Mouse (Mus musculus) CH12.LX (cell line): ENCODE results near the gene Tsr1. TPM values are rescaled to one million over a fixed set of nuclear protein-coding genes. Genes with fewer than 3 reads are reported as not detected.

Experiments
- DNase-seq: peaks from one replicate; pipeline ENCODE4 v3.0.0-alpha.2; 2013; ENCODE audit errors: extremely low read depth
- H3K27ac ChIP-seq: 2 replicates; pipeline ENCODE4 v1.5.1; 2012; ENCODE audit warnings: low read depth, mild to moderate bottlenecking, control low read depth, moderate library complexity; ENCODE audit not compliant: insufficient read depth
- H3K27me3 ChIP-seq: replicated peaks from 2 replicates; pipeline ENCODE3; 2012; ENCODE audit warnings: inconsistent platforms
- H3K36me3 ChIP-seq, 2 experiments: replicated peaks in 1 of 2; 2 replicates each; pipeline versions ENCODE3 to v1.6.1; 2012; ENCODE audit warnings: inconsistent platforms in 1 of 2, low read length in 1 of 2, mild to moderate bottlenecking in 1 of 2, mixed read lengths in 1 of 2, moderate library complexity in 1 of 2; ENCODE audit not compliant: control insufficient read depth in 1 of 2, insufficient read depth in 1 of 2
- H3K4me1 ChIP-seq, 2 experiments: 2 replicates each; pipeline ENCODE4 v1.6.1; 2012; ENCODE audit warnings: inconsistent platforms in 1 of 2, moderate library complexity in 1 of 2; ENCODE audit not compliant: insufficient read depth in 2 of 2, control insufficient read depth in 1 of 2
- H3K4me2 ChIP-seq: 2 replicates; pipeline ENCODE4 v1.6.1; 2012; ENCODE audit warnings: low read depth, mild to moderate bottlenecking, control low read depth; ENCODE audit not compliant: poor library complexity, insufficient read depth, severe bottlenecking
- H3K4me3 ChIP-seq, 3 experiments: fragments of 150-350 bp in 1 of 3; sonication (generic) in 1 of 3; replicated peaks in 1 of 3; 2 replicates each; pipeline versions ENCODE3 to v1.5.1; 2011 to 2012; ENCODE audit warnings: low read depth in 2 of 3, low read length in 2 of 3, mild to moderate bottlenecking in 2 of 3, moderate library complexity in 2 of 3, control low read depth in 1 of 3, improper control_type of control experiment in 1 of 3, inconsistent platforms in 1 of 3, mixed read lengths in 1 of 3; ENCODE audit not compliant: poor library complexity in 1 of 3
- H3K79me2 ChIP-seq: replicated peaks from 2 replicates; pipeline ENCODE4 v1.6.1; 2012; ENCODE audit warnings: mild to moderate bottlenecking, moderate library complexity; ENCODE audit not compliant: control insufficient read depth, poor library complexity, insufficient read depth, severe bottlenecking; ENCODE audit errors: extremely low read depth
- H3K9ac ChIP-seq: 2 replicates; pipeline ENCODE4 v1.6.1; 2012; ENCODE audit warnings: low read depth, mild to moderate bottlenecking, control low read depth, moderate library complexity; ENCODE audit not compliant: insufficient read depth
- H3K9me3 ChIP-seq: replicated peaks from 2 replicates; pipeline ENCODE3; 2012; ENCODE audit warnings: low read length, inconsistent platforms, mixed read lengths
- BHLHE40 ChIP-seq: IDR thresholded peaks from 2 replicates; pipeline ENCODE4 v1.6.1; 2011; ENCODE audit warnings: mild to moderate bottlenecking, low read depth, low read length, improper control_type of control experiment
- CHD2 ChIP-seq: IDR thresholded peaks from 2 replicates; pipeline ENCODE4 v1.6.1; 2011; ENCODE audit warnings: low read length, improper control_type of control experiment
- CTCF ChIP-seq, 2 experiments: IDR thresholded peaks in 1 of 2; conservative IDR thresholded peaks in 1 of 2; 2 replicates each; pipeline ENCODE4 v1.5.1; 2011 to 2012; ENCODE audit warnings: low read depth in 2 of 2, low read length in 2 of 2, improper control_type of control experiment in 1 of 2, inconsistent platforms in 1 of 2, mild to moderate bottlenecking in 1 of 2, moderate library complexity in 1 of 2
- E2F4 ChIP-seq: IDR thresholded peaks from 2 replicates; pipeline ENCODE4 v1.6.1; 2011; ENCODE audit warnings: low read depth, low read length, improper control_type of control experiment; ENCODE audit not compliant: insufficient replicate concordance
- ELF1 ChIP-seq: IDR thresholded peaks from 2 replicates; pipeline ENCODE4 v1.6.1; 2014; ENCODE audit warnings: low read depth, mild to moderate bottlenecking, inconsistent platforms, low read length, improper control_type of control experiment
- EP300 ChIP-seq: IDR thresholded peaks from 2 replicates; pipeline ENCODE4 v1.6.1; 2011; ENCODE audit warnings: low read length, improper control_type of control experiment
- ETS1 ChIP-seq: conservative IDR thresholded peaks from 2 replicates; pipeline ENCODE4 v1.6.1; 2012; ENCODE audit warnings: low read depth, mild to moderate bottlenecking, inconsistent platforms, low read length, improper control_type of control experiment, moderate library complexity
- GABPA ChIP-seq: IDR thresholded peaks from 2 replicates; pipeline ENCODE4 v1.6.1; 2012; ENCODE audit warnings: low read depth, low read length, improper control_type of control experiment, inconsistent platforms; ENCODE audit not compliant: insufficient replicate concordance
- HCFC1 ChIP-seq: IDR thresholded peaks from 2 replicates; pipeline ENCODE4 v1.6.1; 2012; ENCODE audit warnings: low read depth, mild to moderate bottlenecking, inconsistent platforms, low read length, improper control_type of control experiment
- JUN ChIP-seq: IDR thresholded peaks from 2 replicates; pipeline ENCODE4 v1.6.1; 2011; ENCODE audit warnings: low read depth, mild to moderate bottlenecking, low read length, improper control_type of control experiment, moderate library complexity; ENCODE audit not compliant: insufficient read depth
- MAX ChIP-seq: IDR thresholded peaks from 2 replicates; pipeline ENCODE4 v1.6.1; 2011; ENCODE audit warnings: low read length, improper control_type of control experiment
- MAZ ChIP-seq: IDR thresholded peaks from 2 replicates; pipeline ENCODE4 v1.6.1; 2012; ENCODE audit warnings: low read depth, mild to moderate bottlenecking, inconsistent platforms, low read length, improper control_type of control experiment, moderate library complexity
- MEF2A ChIP-seq: IDR thresholded peaks from 2 replicates; pipeline ENCODE4 v1.6.1; 2014; ENCODE audit warnings: low read depth, mild to moderate bottlenecking, inconsistent platforms, low read length, improper control_type of control experiment, borderline replicate concordance
- MXI1 ChIP-seq: IDR thresholded peaks from 2 replicates; pipeline ENCODE4 v1.6.1; 2011; ENCODE audit warnings: mild to moderate bottlenecking, low read depth, low read length, improper control_type of control experiment
- MYC ChIP-seq: IDR thresholded peaks from 2 replicates; pipeline ENCODE4 v1.6.1; 2011; ENCODE audit warnings: low read depth, mild to moderate bottlenecking, improper control_type of control experiment, low read length
- PAX5 ChIP-seq: IDR thresholded peaks from 2 replicates; pipeline ENCODE4 v1.6.1; 2012; ENCODE audit warnings: low read length, inconsistent platforms, mixed read lengths
- POLR2AphosphoS2 ChIP-seq: IDR thresholded peaks from 2 replicates; pipeline ENCODE4 v1.6.1; 2011; ENCODE audit warnings: low read depth, low read length, improper control_type of control experiment
- RAD21 ChIP-seq: IDR thresholded peaks from 2 replicates; pipeline ENCODE4 v1.6.1; 2011; ENCODE audit warnings: low read depth, mild to moderate bottlenecking, low read length, improper control_type of control experiment, moderate library complexity
- RCOR1 ChIP-seq: conservative IDR thresholded peaks from 2 replicates; pipeline ENCODE4 v1.6.1; 2012; ENCODE audit warnings: low read depth, mild to moderate bottlenecking, inconsistent platforms, low read length, improper control_type of control experiment
- SIN3A ChIP-seq: IDR thresholded peaks from 2 replicates; pipeline ENCODE4 v1.6.1; 2012; ENCODE audit warnings: low read length, improper control_type of control experiment, inconsistent platforms
- TBP ChIP-seq: conservative IDR thresholded peaks from 2 replicates; pipeline ENCODE4 v1.6.1; 2011; ENCODE audit warnings: low read depth, low read length, improper control_type of control experiment
- TCF12 ChIP-seq: IDR thresholded peaks from 2 replicates; pipeline ENCODE4 v1.6.1; 2014; ENCODE audit warnings: low read depth, mild to moderate bottlenecking, inconsistent platforms, low read length, improper control_type of control experiment
- USF2 ChIP-seq: conservative IDR thresholded peaks from 2 replicates; pipeline ENCODE4 v1.6.1; 2011; ENCODE audit warnings: low read depth, low read length, improper control_type of control experiment
- ZKSCAN1 ChIP-seq: IDR thresholded peaks from 2 replicates; pipeline ENCODE4 v1.6.1; 2012; ENCODE audit warnings: low read depth, inconsistent platforms, low read length, improper control_type of control experiment, borderline replicate concordance
- ZNF384 ChIP-seq: IDR thresholded peaks from 2 replicates; pipeline ENCODE4 v1.6.1; 2012; ENCODE audit warnings: low read depth, low read length, improper control_type of control experiment, inconsistent platforms
- dilution Hi-C: fragments of 300-500 bp; cut with MboI; formaldehyde crosslinking; loops from 2 replicates; pipeline ENCODE4 v1.14.3; 2020; ENCODE audit warnings: low sequenced_read_pairs; ENCODE audit not compliant: extremely low pct_unique_long_range_greater_than_20kb, extremely low pct_ligation_motif_present
- in situ Hi-C: fragments of 300-500 bp; cut with MboI; formaldehyde crosslinking; loops from 3 replicates; pipeline ENCODE4 v1.14.3; 2019; ENCODE audit warnings: low sequenced_read_pairs, low pct_ligation_motif_present, low pct_unique_long_range_greater_than_20kb, mixed read lengths
- polyA plus RNA-seq: library from polyadenylated mRNA; unstranded; fragments of >175 nt; gene quantifications from 2 replicates; pipeline ENCODE4 v1.2.1, GENCODE M21; 2012; ENCODE audit warnings: low read depth; ENCODE audit not compliant: insufficient read length
- total RNA-seq, 2 experiments: library from RNA; depleted of rRNA; stranded (reverse); fragments of 300-350 nt in 1 of 2; fragments of >200 nt in 1 of 2; gene quantifications; 2 replicates each; pipeline ENCODE4 v1.2.3; 2012 to 2014

Tsr1 gene
- total and polyA plus RNA-seq, 3 experiments = 85.2 to 149 (median 101) TPM

DNA sequence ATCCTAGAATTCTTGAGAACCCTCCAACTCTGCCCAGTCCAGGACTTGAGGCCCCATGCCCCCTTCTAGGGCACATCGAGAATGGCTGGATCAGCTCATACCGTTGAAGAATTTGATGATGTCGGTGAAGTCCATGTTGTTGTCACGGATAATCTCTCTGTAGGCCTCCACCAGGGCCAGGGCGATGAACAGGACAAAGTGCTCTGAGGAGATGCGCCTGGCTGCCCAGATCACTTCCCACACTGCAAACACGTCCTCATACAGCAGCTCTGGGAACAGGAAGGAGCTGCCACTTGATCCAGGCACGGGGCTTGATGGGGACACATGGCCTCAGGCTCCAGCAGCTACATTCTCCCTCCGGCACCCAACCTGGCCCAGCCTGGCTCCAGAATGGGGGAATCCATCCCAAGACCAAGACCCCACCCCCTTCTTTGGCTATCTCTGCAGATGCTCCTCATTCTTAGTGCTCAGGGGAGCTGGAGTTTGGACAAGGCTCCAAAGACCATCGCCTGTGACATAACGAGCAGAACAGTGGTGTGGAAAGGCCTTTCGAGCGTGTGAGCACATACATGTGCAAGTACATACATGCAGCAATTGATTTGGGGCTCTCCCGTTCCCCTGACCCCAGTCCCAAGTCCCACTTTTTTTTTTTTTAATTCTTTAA is 46.7 kb upstream of the Tsr1 start:
- Histone ChIP-seq H3K9ac (no peak overlapping the region), H3K27ac (no peak overlapping the region), H3K4me3 (no peak overlapping the region), H3K4me1 (peaks cover 0 to 19% of the 10 kb centered on the region in 2 experiments; a peak in 2 of 4 replicates), H3K4me2 (no peak overlapping the region), H3K79me2 (no peaks in the 10 kb centered on the region), H3K27me3 (no peaks in the 10 kb centered on the region), H3K9me3 (no peaks in the 10 kb centered on the region), H3K36me3 (peaks cover 0 to 42% of the 10 kb centered on the region in 2 experiments)
- dilution Hi-C loops (no loop called here), in situ Hi-C loops (no loop called here)
- no peak for TF ChIP-seq BHLHE40
- no peak for TF ChIP-seq USF2
- TF ChIP-seq MXI1 = no peak
- TF ChIP-seq EP300 = no peak
- TF ChIP-seq MAZ = no peak
- TF ChIP-seq GABPA = no peak
- TF ChIP-seq HCFC1 = no peak
- no peak for TF ChIP-seq RCOR1
- TF ChIP-seq ETS1 = no peak
- no peak for TF ChIP-seq CHD2
- TF ChIP-seq ELF1 = no peak
- TF ChIP-seq CTCF (conservative IDR thresholded peaks at IDR 0.05 in 1 of 2, IDR thresholded peaks at IDR 0.05 in 1 of 2; ENCODE audit: low read depth in 2 of 2, low read length in 2 of 2) = no peak
- no peak for TF ChIP-seq POLR2AphosphoS2
- TF ChIP-seq MYC = no peak
- TF ChIP-seq SIN3A = no peak
- no peak for TF ChIP-seq MAX
- TF ChIP-seq RAD21 = no peak
- TF ChIP-seq E2F4 = no peak
- no peak for TF ChIP-seq ZNF384
- TF ChIP-seq TBP = no peak
- DNase-seq = no peak

- Histone ChIP-seq H3K36me3 (peaks cover 0 to 23% of the 10 kb centered on the region in 2 experiments), H3K79me2 (no peaks in the 10 kb centered on the region), H3K4me2 (no peak overlapping the region), H3K27me3 (no peaks in the 10 kb centered on the region), H3K9me3 (no peaks in the 10 kb centered on the region), H3K4me1 (peaks cover 0 to 14% of the 10 kb centered on the region in 2 experiments; a peak in 2 of 4 replicates), H3K9ac (no peak overlapping the region), H3K27ac (no peak overlapping the region)
- in situ Hi-C loops (no loop called here), dilution Hi-C loops (no loop called here)
- DNase-seq = no peak
- TF ChIP-seq JUN = no peak
- no peak for TF ChIP-seq TCF12
- TF ChIP-seq SIN3A = no peak
- no peak for TF ChIP-seq RCOR1
- no peak for TF ChIP-seq MAX
- TF ChIP-seq ETS1 = no peak
- no peak for TF ChIP-seq TBP
- no peak for TF ChIP-seq E2F4
- TF ChIP-seq ZKSCAN1 = no peak
- TF ChIP-seq POLR2AphosphoS2 = no peak
- TF ChIP-seq PAX5 = no peak
- TF ChIP-seq MEF2A = no peak
- no peak for TF ChIP-seq MAZ
- TF ChIP-seq ELF1 = no peak
- TF ChIP-seq, all 38 proteins: peak for 0
- no peak overlapping the region for H3K4me3 ChIP-seq
Measured at GRCm38 (mm10) chr11:74857756-74858155, 40.1 kb upstream of the Tsr1 start.
